Mouse (Mus musculus) stomach, postnatal 0 days (tissue): ENCODE measurements at regions not wholly inside any gene's neighbourhood (a gene's known extent, or its start where the extent isn't known, plus 50 kb on each side); places are given as distances from the start of the nearest gene placed in this dataset.

Source experiments
- CTCF ChIP-seq: IDR thresholded peaks from 2 replicates; pipeline ENCODE4 v1.5.1; 2016; ENCODE audit warnings: antibody characterized with exemption, low read depth, mild to moderate bottlenecking, moderate library complexity
- EP300 ChIP-seq: optimal IDR thresholded peaks from 2 replicates; pipeline ENCODE3; 2016; ENCODE audit warnings: antibody characterized with exemption

DNA sequence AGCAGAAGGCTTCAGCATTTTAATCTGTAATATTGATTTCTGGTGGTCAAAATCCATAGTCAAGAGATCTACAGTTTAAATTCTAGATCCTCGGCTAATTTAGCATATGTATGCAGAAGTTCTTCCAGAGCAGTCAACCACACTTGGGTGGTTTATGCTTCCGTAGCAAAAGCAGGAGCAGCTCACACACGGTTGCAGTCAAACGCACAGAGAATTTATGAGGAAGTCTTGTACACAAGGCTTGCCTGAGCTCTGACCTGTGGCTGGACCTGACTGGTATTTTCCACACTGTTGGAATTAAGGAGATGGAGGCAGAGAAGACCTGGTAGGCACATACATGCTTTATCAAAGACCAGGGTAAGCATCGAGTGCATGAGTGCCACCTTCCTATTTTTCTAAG is 86.8 kb downstream of the Avpr1a start:
- no peak for TF ChIP-seq CTCF
- TF ChIP-seq EP300, result no peak
